Mouse (Mus musculus) lung, adult 2 months (tissue): ENCODE results near the gene Srsf3. TPM values are rescaled to one million over a fixed set of nuclear protein-coding genes. Genes with fewer than 3 reads are reported as not detected.
A peak's percentile ranks its signal among the peaks of the same experiment; 100 is the strongest.

Source experiments
- DNase-seq: peaks from one replicate; pipeline ENCODE4 v3.0.0; 2022
- H3K4me1 ChIP-seq: fragments of 200-500 bp; 2 replicates; pipeline ENCODE4 v1.6.1; 2011; ENCODE audit warnings: low read length; ENCODE audit not compliant: control insufficient read depth, insufficient read depth
- H3K4me3 ChIP-seq: fragments of 200-500 bp; replicated peaks from 2 replicates; pipeline ENCODE3; 2011; ENCODE audit warnings: low read depth, mild to moderate bottlenecking, control low read depth, low read length; ENCODE audit errors: extremely low read depth
- CTCF ChIP-seq: fragments of 200-500 bp; IDR thresholded peaks from 2 replicates; pipeline ENCODE4 v1.5.1; 2011; ENCODE audit warnings: mild to moderate bottlenecking, low read length, control low read depth; ENCODE audit not compliant: insufficient read depth
- POLR2A ChIP-seq: fragments of 200-500 bp; IDR thresholded peaks from 2 replicates; pipeline ENCODE4 v1.6.1; 2011; ENCODE audit warnings: low read depth, mild to moderate bottlenecking, control low read depth, low read length, borderline replicate concordance; ENCODE audit errors: extremely low read depth
- WGBS: fragments of 180-500 bp; shearing (Covaris S2); methylation state at CpG from one replicate; pipeline ENCODE4 v1.1.7; 2018; 5-methylcytosine and 5-hydroxymethylcytosine counted together
- polyA plus RNA-seq: library from polyadenylated mRNA; depleted of rRNA; stranded (reverse); fragments of >200 nt; gene quantifications from 2 replicates; pipeline ENCODE4 v1.2.3, GENCODE M21; 2012

Srsf3 gene
- polyA plus RNA-seq, 1 experiment, result 168 TPM

DNA sequence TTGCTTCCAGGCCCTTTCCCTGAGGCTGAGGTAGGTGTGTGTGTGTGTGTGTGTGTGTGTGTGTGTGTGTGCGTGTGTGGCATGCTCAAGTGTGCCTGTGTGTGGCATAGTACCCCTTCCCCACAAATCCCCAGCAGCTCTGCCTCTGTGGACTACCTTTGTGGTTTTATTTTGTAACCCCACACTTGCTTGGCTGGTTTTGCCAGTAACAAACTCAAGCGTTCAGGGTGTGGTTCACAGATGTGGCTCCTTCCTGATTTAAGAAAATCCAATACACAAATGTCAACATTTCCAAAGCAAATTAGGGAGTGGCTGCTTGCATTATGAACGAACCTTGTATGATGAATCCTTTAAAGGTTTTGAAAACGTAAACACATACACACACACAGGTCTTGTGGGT is 15.7 kb upstream of the Srsf3 start:
- 53% methylated on average over 4 of the region's 4 CpGs for WGBS
- Histone ChIP-seq H3K4me1 (peaks cover 2% of the 10 kb centered on the region; the same call in 1 of the 2 replicates), H3K4me3 (no peak overlapping the region)
- no peak for TF ChIP-seq CTCF
- no peak for TF ChIP-seq POLR2A
- no peak for DNase-seq

DNA sequence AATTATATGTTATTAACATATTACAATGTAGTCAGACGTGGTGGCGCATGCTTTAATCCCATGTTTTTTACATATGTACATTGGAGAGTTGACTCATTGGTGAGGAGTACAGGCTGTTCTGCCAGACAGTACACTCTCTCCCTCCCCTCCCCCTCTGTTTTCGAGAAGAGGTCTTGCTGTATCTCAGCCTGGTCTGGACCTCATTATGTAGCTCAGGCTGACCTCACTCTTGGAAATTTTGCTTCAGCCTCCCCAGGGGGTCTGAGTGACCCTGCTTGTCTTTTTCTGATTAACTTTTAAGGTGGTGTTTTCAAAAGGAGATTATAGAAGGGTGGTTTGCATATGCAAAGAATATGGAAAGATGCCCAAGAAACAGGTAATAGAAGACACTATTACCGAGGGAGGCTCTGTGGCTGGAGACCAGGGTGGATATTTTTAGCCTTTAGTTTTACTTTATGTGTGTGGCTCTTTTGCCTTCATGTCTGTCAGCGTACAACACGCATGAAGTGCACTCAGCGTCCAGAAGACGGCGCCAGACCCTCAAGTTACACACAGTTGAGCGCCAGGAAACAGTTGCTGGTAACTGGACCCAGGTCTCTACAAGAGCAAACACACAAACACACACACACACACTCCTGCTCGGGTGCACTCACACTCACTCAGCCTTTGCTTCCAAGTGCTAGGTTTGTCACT is 14.0 kb upstream of the Srsf3 start:
- Histone ChIP-seq H3K4me1 (peaks cover 2% of the 10 kb centered on the region; the same call in 1 of the 2 replicates), H3K4me3 (no peak overlapping the region)
- TF ChIP-seq CTCF (peak; percentile 67), POLR2A (no peak)
- DNase-seq, result no peak
- WGBS, result 54% methylated on average over 11 of the region's 11 CpGs

DNA sequence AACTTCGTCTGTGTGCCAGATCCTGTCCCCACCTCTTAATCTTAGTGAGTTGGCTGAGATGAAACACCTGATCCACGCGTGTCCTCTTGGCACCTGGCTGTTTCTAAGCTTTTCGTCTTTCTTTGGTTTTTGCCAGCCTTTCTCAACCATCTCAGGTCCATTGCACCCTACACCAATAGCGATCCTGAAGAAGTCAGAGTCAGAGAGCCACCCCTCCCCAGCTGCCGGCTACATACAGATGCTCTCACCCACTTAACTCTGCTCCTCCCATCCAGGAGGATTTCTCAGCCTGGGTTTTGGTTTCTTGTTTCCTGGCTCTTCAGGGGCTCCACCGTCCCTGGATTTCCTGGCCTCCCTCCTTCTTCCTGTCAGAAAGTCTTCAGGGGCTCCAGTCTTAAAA is 13.0 kb upstream of the Srsf3 start:
- Histone ChIP-seq H3K4me3 (no peak overlapping the region), H3K4me1 (peaks cover 2% of the 10 kb centered on the region; the same call in 1 of the 2 replicates)
- no peak for DNase-seq
- 68% methylated on average over 7 of the region's 7 CpGs for WGBS
- TF ChIP-seq CTCF (no peak), POLR2A (no peak)

DNA sequence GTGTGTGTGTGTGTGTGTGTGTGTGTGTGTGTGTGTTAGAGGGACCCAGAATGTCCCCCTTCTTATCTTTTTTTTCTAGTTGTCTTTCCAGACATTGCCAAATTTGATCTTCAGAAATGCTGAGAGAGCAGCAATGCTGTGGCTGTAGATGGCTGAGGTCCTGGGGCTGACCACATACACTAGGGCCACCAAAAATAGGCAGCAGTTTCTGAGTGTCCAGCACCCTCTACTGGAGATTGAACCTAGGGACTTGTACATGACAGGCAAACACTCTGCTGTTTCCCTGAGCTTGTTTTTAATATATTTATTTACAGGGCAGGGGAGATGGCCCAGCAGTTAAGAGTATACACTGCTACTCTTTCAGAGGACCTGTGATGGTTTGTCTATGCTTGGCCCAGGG is 12.0 kb upstream of the Srsf3 start:
- no peak for TF ChIP-seq POLR2A
- peak; percentile 41; the same call in 1 of the 2 replicates for TF ChIP-seq CTCF

DNA sequence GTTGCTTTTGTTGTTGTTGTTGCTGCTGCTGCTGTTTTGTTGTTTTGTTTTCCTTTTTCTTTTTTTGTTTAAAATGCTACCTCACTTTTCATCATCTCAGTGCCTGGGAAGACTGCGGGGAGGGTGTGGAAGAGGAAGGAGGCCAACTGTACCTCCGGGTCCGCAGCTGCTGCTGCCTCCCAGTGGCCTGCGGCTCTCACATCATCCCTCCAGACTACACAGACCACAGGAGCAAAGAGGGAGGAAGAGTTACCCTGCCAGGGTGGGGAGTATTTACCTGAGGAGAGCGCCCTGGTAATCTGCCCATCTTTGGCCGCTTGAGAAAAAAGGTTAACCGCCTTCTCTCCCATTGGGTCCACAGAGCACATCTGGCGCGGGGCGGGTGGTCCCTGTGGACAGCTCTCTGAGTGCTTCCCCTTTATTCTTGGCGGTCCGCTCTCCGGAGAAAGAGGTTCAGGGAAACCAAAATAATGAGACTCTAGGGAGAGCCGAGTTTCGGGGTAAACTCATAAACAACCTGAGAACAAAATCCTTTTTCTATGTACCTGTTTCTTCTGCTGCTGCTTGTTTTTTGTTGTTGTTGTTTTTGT is 10.1 kb upstream of the Srsf3 start:
- TF ChIP-seq POLR2A (no peak), CTCF (peak; percentile 73)
- Histone ChIP-seq H3K4me3 (no peak overlapping the region), H3K4me1 (no peaks in the 10 kb centered on the region)
- no peak for DNase-seq
- WGBS, result 24% methylated on average over 15 of the region's 15 CpGs

More for the DNA sequence above, 12.0 kb upstream of the Srsf3 start:
- H3K4me3 ChIP-seq, result no peak overlapping the region
- H3K4me1 ChIP-seq, result peaks cover 2% of the 10 kb centered on the region; the same call in 1 of the 2 replicates
- no peak for DNase-seq

DNA sequence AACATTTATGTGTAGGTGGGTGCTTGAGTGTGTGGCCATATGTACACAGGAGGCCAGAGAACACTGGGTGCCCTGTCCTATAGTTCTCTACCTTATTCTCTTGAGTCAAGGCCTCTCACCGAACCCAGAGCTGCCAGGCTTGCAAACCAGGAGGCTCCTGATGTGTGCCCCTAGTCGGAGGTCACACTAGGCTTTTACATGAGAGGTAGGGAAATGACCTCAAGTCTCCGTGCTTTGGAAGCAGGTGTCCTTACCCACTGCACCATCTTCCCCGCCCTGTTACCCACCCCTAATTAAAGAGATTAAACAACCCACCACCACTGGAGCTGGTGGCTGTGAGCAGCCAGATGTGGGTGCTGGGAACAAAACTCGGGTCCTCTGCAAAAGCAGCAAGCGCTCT is 9.1 kb upstream of the Srsf3 start:
- DNase-seq, result no peak
- WGBS, result 92% methylated on average over 6 of the region's 6 CpGs
- no peak for TF ChIP-seq CTCF
- no peak for TF ChIP-seq POLR2A
- Histone ChIP-seq H3K4me1 (no peaks in the 10 kb centered on the region), H3K4me3 (no peak overlapping the region)

DNA sequence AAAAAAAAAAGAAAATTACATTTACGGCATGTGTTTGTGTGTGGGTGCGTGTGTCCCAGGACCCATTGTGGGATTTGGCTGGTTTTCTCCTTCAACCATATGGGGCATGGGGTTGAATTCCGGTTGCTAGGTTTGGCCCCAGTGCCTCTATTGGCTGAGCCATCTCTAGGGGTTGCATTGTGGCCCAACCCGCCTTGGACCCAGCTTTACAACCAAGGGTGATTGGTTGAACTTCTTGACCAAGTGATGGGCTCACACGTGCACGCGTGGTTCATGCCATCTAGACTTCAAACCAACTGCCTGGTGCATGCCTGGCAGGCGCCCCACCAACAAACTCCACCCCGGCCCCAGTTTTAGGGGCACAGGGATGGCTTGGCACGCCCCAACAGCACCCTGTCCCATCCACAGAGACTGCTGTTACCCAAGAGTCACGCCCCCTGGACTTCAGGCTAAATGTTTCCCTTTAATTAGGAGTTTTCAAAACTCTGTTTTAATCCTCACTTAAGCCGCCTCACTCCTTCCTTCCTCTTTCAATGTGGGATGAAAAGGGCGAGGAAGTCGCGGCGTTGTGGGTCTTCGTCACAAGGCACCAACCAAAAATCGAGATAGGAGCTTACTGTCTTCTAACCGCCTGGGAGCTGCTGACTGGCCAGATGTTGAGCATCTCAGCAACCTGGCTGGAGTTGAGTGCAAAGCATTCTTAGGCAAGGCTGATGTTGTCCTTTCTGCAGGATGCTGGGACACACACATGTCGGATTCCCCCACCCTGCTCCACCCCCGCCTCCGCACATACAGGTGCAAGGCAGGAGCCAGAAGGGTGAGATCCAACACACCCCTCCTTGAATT is 8.2 kb upstream of the Srsf3 start:
- no peak for TF ChIP-seq POLR2A
- TF ChIP-seq CTCF, result no peak
- no peak for DNase-seq

DNA sequence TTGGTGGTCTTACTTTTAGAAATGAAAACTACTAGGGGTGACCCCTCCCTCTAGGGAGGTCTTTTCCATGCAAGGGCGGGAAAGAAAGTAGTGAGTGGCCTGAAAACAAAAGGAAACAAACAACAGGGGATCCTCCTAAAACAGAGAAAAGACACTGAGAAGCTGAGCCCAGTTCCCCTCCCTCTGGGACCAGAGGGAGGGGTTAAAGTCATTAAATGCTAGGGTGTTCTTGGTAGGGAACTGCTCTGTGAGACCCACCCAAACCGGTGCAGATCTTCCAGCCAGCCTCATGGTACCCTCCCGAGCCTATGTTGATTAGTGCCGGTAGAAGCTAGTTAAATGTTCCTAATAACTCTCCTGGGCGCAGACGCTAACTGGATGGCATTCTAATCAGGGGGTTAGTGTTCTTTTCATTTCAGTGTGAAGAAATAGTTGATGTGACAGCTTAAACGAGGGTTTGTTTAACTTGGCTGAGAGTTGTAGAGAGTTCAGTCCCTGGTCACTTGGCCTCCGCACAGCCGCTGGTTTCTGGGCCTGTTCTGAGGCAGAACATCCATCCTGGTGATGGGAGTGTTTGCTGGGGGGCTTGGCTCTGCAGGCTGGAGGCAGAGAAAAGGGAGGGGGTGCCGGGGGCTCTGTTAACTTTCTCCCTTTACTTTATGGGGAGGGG is 7.4 kb upstream of the Srsf3 start:
- no peak for TF ChIP-seq CTCF
- TF ChIP-seq POLR2A, result no peak

More for the DNA sequence above, 8.2 kb upstream of the Srsf3 start:
- WGBS, result 77% methylated on average over 22 of the region's 22 CpGs
- no peak overlapping the region for H3K4me3 ChIP-seq
- no peaks in the 10 kb centered on the region for H3K4me1 ChIP-seq

DNA sequence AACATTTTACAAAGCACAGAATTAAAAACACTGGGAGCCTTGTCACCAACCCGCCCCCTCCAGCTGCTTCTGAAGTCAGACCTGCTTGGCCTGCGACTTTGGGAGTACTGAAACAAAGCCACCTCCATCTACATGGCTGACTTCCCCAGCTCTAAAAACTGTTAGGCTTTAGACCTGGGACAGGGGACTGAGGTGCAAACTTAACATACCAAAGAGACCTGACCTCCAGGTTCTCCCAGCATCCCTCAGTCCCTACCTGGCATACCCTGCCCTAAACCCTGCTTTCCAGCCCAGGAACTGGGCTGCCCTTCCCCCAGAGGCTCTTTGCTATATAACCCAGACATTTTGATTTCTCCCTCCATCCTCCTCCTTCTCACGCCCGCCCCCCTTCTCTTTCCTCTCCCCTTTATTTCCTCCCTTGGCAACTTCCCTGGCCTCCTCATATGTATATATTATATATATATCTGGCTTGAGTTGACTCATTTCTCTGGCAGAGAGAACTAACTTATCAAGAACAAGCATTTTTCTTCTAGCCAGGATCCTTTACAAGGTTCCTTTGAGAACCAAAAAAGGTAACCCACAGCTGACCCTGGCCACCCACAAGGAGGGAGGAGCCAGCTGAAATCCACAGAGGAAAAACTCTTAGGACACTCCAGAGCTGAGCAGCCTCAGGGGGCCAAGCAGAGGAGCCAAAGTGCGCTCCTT is 5.6 kb upstream of the Srsf3 start:
- Histone ChIP-seq H3K4me3 (no peak overlapping the region), H3K4me1 (no peaks in the 10 kb centered on the region)
- WGBS, result 70% methylated on average over 5 of the region's 5 CpGs
- no peak for DNase-seq
- TF ChIP-seq CTCF, result no peak
- TF ChIP-seq POLR2A, result no peak

More for the DNA sequence above, 7.4 kb upstream of the Srsf3 start:
- Histone ChIP-seq H3K4me1 (no peaks in the 10 kb centered on the region), H3K4me3 (no peak overlapping the region)
- 42% methylated on average over 10 of the region's 10 CpGs for WGBS
- DNase-seq, result no peak
